Mouse (Mus musculus) right cerebral cortex, postnatal 10 days (tissue): ENCODE measurements around the gene Gdf3.
"Not testable (repeated sequence)": the region's sequence is repeated elsewhere in the genome, so short reads cannot be mapped to it uniquely, and the experiment has no call there.

ENCODE experiments used
- DNase-seq, 2 experiments: peaks; one replicate each; pipeline ENCODE4 v3.0.0; 2021; ENCODE audit warnings: low spot score in 2 of 2

The Gdf3 gene

GRCm38 (mm10) chr6:122605483-122605882 is 4.4 kb downstream of the Gdf3 start:
- DNase-seq = no peak

GRCm38 (mm10) chr6:122604260-122604659 is 5.6 kb downstream of the Gdf3 start:
- DNase-seq = no peak

GRCm38 (mm10) chr6:122602992-122603322 is 6.9 kb downstream of the Gdf3 start:
- no peak for DNase-seq

- peak; percentile 73 to 77 for DNase-seq
Measured at GRCm38 (mm10) chr6:122602242-122602991, 7.5 kb downstream of the Gdf3 start, which contains the start of gene Apobec1. Gene Apobec1 (minus strand): TSS chr6:122602444.

GRCm38 (mm10) chr6:122601615-122602014 is 8.3 kb downstream of the Gdf3 start:
- no peak for DNase-seq

GRCm38 (mm10) chr6:122601031-122601430 is 8.9 kb downstream of the Gdf3 start:
- no peak for DNase-seq

- DNase-seq = no peak
Measured at GRCm38 (mm10) chr6:122600066-122600646, 9.7 kb downstream of the Gdf3 start.

- DNase-seq = no peak
Measured at GRCm38 (mm10) chr6:122599054-122599737, 10.7 kb downstream of the Gdf3 start.

GRCm38 (mm10) chr6:122598436-122598835 is 11.5 kb downstream of the Gdf3 start:
- no peak for DNase-seq

GRCm38 (mm10) chr6:122598014-122598413 is 11.9 kb downstream of the Gdf3 start:
- DNase-seq = no peak

GRCm38 (mm10) chr6:122596608-122597007 is 13.3 kb downstream of the Gdf3 start:
- no peak for DNase-seq

GRCm38 (mm10) chr6:122595637-122596036 is 14.2 kb downstream of the Gdf3 start:
- peak; percentile 46 to 54 for DNase-seq

GRCm38 (mm10) chr6:122592905-122593304 is 17.0 kb downstream of the Gdf3 start:
- DNase-seq = no peak

- no peak for DNase-seq
Measured at GRCm38 (mm10) chr6:122591027-122591758, 18.7 kb downstream of the Gdf3 start.

GRCm38 (mm10) chr6:122579086-122579485 is 30.8 kb downstream of the Gdf3 start:
- DNase-seq = no peak

- DNase-seq = no peak
Measured at GRCm38 (mm10) chr6:122577030-122577429, 32.9 kb downstream of the Gdf3 start.

GRCm38 (mm10) chr6:122575037-122575436 is 34.9 kb downstream of the Gdf3 start:
- not testable (repeated sequence) for DNase-seq

GRCm38 (mm10) chr6:122571617-122571959 is 38.3 kb downstream of the Gdf3 start:
- DNase-seq = no peak

- no peak for DNase-seq
Measured at GRCm38 (mm10) chr6:122570695-122571616, 38.9 kb downstream of the Gdf3 start.

GRCm38 (mm10) chr6:122569762-122570161 is 40.1 kb downstream of the Gdf3 start:
- DNase-seq = no peak

- no peak for DNase-seq
Measured at GRCm38 (mm10) chr6:122569113-122569512, 40.8 kb downstream of the Gdf3 start.
